Mouse (Mus musculus) cortical plate, adult 2 months (tissue): Measurements from ENCODE around the gene Gm12830.

ENCODE experiments used
- CTCF ChIP-seq: fragments of 200-500 bp; IDR thresholded peaks from 2 replicates; pipeline ENCODE4 v1.5.1; 2011; ENCODE audit warnings: mild to moderate bottlenecking, control low read depth, low read length; ENCODE audit not compliant: insufficient read depth; ENCODE audit errors: extremely low read depth
- POLR2A ChIP-seq: fragments of 200-500 bp; IDR thresholded peaks from 2 replicates; pipeline ENCODE4 v1.6.1; 2011; ENCODE audit warnings: mild to moderate bottlenecking, low read length, control low read depth; ENCODE audit not compliant: insufficient read depth; ENCODE audit errors: extremely low read depth

DNA sequence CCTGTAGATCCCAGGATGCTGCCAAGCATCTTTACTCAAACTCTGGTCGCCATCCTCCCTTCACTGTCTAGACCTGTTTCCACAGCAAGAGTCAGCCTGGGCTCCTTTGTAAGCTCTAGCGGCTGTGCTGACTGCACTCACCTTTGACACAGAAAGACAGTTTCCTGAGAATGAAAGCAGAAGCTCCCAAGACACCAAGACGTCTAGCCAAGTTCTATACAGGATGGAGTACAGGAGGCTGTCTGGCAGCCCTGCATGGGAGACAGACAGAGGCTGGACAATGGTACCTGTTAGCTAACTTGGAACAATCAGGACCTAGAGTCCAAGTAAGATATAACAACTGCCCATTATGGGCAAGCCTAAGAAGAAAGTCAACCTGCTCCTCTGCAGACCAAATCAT lies 78.4 kb downstream of the Gm12830 start:
- no peak for TF ChIP-seq CTCF
- no peak for TF ChIP-seq POLR2A
